Mouse (Mus musculus): ENCODE results near the gene Zbtb40.

Gene Zbtb40

GRCm38 (mm10) chr4:137048550-137049032 is at the start of gene Zbtb40:
Gene Zbtb40 (minus strand): TSS chr4:137048801.
- DNase-seq (ENCODE audit: low read depth, low spot score): peak; percentile 99

GRCm38 (mm10) chr4:137097984-137098327 is 49.4 kb upstream of the Zbtb40 start:
- DNase-seq (ENCODE audit: low read depth, low spot score): no peak

GRCm38 (mm10) chr4:137097246-137097983 is 48.8 kb upstream of the Zbtb40 start:
- DNase-seq (ENCODE audit: low read depth, low spot score): no peak

GRCm38 (mm10) chr4:137096353-137096752 is 47.8 kb upstream of the Zbtb40 start:
- no peak for DNase-seq (ENCODE audit: low read depth, low spot score)

- no peak for DNase-seq (ENCODE audit: low read depth, low spot score)
Measured at GRCm38 (mm10) chr4:137085083-137085810, 36.6 kb upstream of the Zbtb40 start.

GRCm38 (mm10) chr4:137082866-137083265 is 34.3 kb upstream of the Zbtb40 start:
- peak; percentile 25 for DNase-seq (ENCODE audit: low read depth, low spot score)

- DNase-seq (ENCODE audit: low read depth, low spot score): no peak
Measured at GRCm38 (mm10) chr4:137081401-137081800, 32.8 kb upstream of the Zbtb40 start.

- DNase-seq (ENCODE audit: low read depth, low spot score): no peak
Measured at GRCm38 (mm10) chr4:137077216-137077615, 28.6 kb upstream of the Zbtb40 start.

GRCm38 (mm10) chr4:137071204-137071603 is 22.6 kb upstream of the Zbtb40 start:
- DNase-seq (ENCODE audit: low read depth, low spot score): peak; percentile 18

GRCm38 (mm10) chr4:137068491-137068890 is 19.9 kb upstream of the Zbtb40 start:
- DNase-seq (ENCODE audit: low read depth, low spot score): peak; percentile 34

- DNase-seq (ENCODE audit: low read depth, low spot score): no peak
Measured at GRCm38 (mm10) chr4:137065846-137066245, 17.2 kb upstream of the Zbtb40 start.

GRCm38 (mm10) chr4:137054932-137055331 is 6.3 kb upstream of the Zbtb40 start:
- DNase-seq (ENCODE audit: low read depth, low spot score): no peak

GRCm38 (mm10) chr4:137053810-137054209 is 5.2 kb upstream of the Zbtb40 start:
- no peak for DNase-seq (ENCODE audit: low read depth, low spot score)

GRCm38 (mm10) chr4:137047840-137048549 is 606 bp downstream of the Zbtb40 start:
- no peak for DNase-seq (ENCODE audit: low read depth, low spot score)

GRCm38 (mm10) chr4:137046110-137046509 is 2.5 kb downstream of the Zbtb40 start:
- DNase-seq (ENCODE audit: low read depth, low spot score): no peak

- DNase-seq (ENCODE audit: low read depth, low spot score): no peak
Measured at GRCm38 (mm10) chr4:137044516-137044915, 4.1 kb downstream of the Zbtb40 start.

GRCm38 (mm10) chr4:137043799-137044198 is 4.8 kb downstream of the Zbtb40 start:
- no peak for DNase-seq (ENCODE audit: low read depth, low spot score)

GRCm38 (mm10) chr4:137042039-137042438 is 6.6 kb downstream of the Zbtb40 start:
- no peak for DNase-seq (ENCODE audit: low read depth, low spot score)

- DNase-seq (ENCODE audit: low read depth, low spot score): no peak
Measured at GRCm38 (mm10) chr4:137041161-137041621, 7.4 kb downstream of the Zbtb40 start.

- DNase-seq (ENCODE audit: low read depth, low spot score): no peak
Measured at GRCm38 (mm10) chr4:137039441-137039840, 9.2 kb downstream of the Zbtb40 start.

- no peak for DNase-seq (ENCODE audit: low read depth, low spot score)
Measured at GRCm38 (mm10) chr4:137038501-137038900, 10.1 kb downstream of the Zbtb40 start.

- DNase-seq (ENCODE audit: low read depth, low spot score): no peak
Measured at GRCm38 (mm10) chr4:137038096-137038495, 10.5 kb downstream of the Zbtb40 start.
